Mouse (Mus musculus) heart, postnatal 36 days (tissue): ENCODE results near the gene Rtcb. TPM values are rescaled to one million over a fixed set of nuclear protein-coding genes. Genes with fewer than 3 reads are reported as not detected.
A peak's percentile ranks its signal among the peaks of the same experiment; 100 is the strongest.

Experiments used
- DNase-seq, 2 experiments: peaks; one replicate each; pipeline ENCODE4 v3.0.0; 2021 to 2022
- intact Hi-C: fragments of 180-260 bp; cut with DNase I; formaldehyde crosslinking; loops from one replicate; pipeline ENCODE4 v1.15.1; 2025
- total RNA-seq, 2 experiments: library from RNA; stranded (reverse); gene quantifications; 2 replicates each; pipeline ENCODE4 v1.2.3; 2021

Gene Rtcb
- total RNA-seq, 2 experiments from 2014 or later: 76.8 to 82.1 TPM

GRCm38 (mm10) chr10:85951765-85952443 lies 5.7 kb downstream of the Rtcb start:
- no peak for DNase-seq
- intact Hi-C loops: loop anchor here (10.0 kb wide), 1 partner anchor 753 kb away; the partner anchor contains the start of genes Hsp90b1 and Ttc41

GRCm38 (mm10) chr10:85948483-85949196 lies 9.0 kb downstream of the Rtcb start:
- intact Hi-C loops: no loop called here
- no peak for DNase-seq

GRCm38 (mm10) chr10:85936280-85936965 lies 21.2 kb downstream of the Rtcb start:
- intact Hi-C loops: no loop called here
- no peak for DNase-seq

GRCm38 (mm10) chr10:85929962-85930361 lies 27.7 kb downstream of the Rtcb start:
- DNase-seq: no peak

GRCm38 (mm10) chr10:85929208-85929591 lies 28.4 kb downstream of the Rtcb start:
- intact Hi-C loops: no loop called here
- no peak for DNase-seq

More at GRCm38 (mm10) chr10:85929962-85930361, 27.7 kb downstream of the Rtcb start:
- intact Hi-C loops: no loop called here

- intact Hi-C loops: no loop called here
- DNase-seq: peak; percentile 35 to 41
These were observed 29.0 kb downstream of the Rtcb start for GRCm38 (mm10) chr10:85928499-85929207.

- DNase-seq: peak in 1 of 2 experiments; percentile 10
- intact Hi-C loops: no loop called here
These were observed 29.8 kb downstream of the Rtcb start, which contains the start of gene Ascl4 for GRCm38 (mm10) chr10:85927676-85928445. TSS of gene Ascl4 (plus strand) at chr10:85927681.

- intact Hi-C loops: loop anchor here (2.0 to 5.0 kb wide), 2 partner anchors 41 to 44 kb away; partner anchors contain the start of gene Rtcb
- peak; percentile 93 for DNase-seq
These were observed 40.9 kb downstream of the Rtcb start, which contains the start of gene Prdm4 for GRCm38 (mm10) chr10:85916498-85917309. TSS of gene Prdm4 (minus strand) at chr10:85917142.

Other genes with a start within 250 kb of the Rtcb start
- gene Pwp1, start 128.3 kb downstream of the Rtcb start, total RNA-seq: 10 to 100 TPM; 14.3 to 15.8 TPM
- gene Prdm4, start 40.7 kb downstream of the Rtcb start, total RNA-seq: 10 to 100 TPM; 10.2 to 12.8 TPM
- not detected for gene Ascl4, start 30.1 kb downstream of the Rtcb start, total RNA-seq
- gene Bpifc, start 54.1 kb upstream of the Rtcb start, total RNA-seq: not detected
- gene Fbxo7, start 64.1 kb upstream of the Rtcb start, total RNA-seq: 10 to 100 TPM; 13.9 to 17.7 TPM